Mouse (Mus musculus): ENCODE results near the gene Prss34. TPM values are rescaled to one million over a fixed set of nuclear protein-coding genes. Genes with fewer than 3 reads are reported as not detected.

The Prss34 gene
- total RNA-seq (2021): not detected
- long read RNA-seq, experiment 1: 0 reads
- long read RNA-seq, experiment 2: 0 reads

GRCm38 (mm10) chr17:25298094-25298493, at the start of gene Prss34:
Gene Prss34 (plus strand): TSS chr17:25298394.
- DNase-seq (ENCODE audit: low spot score in 2 of 2): no peak
- intact Hi-C loops (cut with DNase I): loop anchor here (10.0 kb wide), 1 partner anchor 167 kb away; no protein-coding TSS in a partner anchor

DNA sequence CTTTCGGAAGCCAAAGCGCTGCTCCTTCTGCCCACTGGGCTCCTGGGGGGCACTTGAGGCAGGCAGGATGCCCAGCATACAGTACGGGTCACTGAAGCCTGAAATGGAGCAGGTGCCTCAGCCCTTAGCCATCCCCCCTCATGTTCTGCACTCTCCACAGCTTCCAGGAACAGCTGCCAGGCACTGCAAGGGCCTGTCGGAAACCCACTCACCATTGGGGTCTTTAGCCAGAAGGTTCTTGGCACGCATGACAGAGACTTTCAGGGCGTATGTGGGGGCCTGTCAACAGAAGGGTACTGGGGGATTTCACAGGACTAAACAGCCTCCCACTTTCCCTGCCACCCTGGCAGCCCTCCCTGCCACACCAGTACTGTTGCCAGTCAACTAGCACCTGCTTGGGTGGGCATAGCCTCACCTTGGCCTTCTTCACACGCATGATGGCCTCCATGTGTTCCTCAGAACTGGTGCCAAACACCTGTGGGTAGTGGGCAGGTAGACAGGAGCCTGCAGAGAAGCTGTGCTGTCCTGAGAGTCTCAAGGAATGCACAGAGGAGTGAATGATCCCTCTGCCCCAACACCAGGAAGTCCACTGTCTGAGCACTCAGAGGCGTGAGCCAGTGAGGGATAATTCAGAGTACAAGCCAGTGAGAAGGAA, 47.9 kb upstream of the Prss34 start:
- intact Hi-C loops (cut with DNase I): no loop called here
- DNase-seq (ENCODE audit: low spot score in 2 of 2): no peak

DNA sequence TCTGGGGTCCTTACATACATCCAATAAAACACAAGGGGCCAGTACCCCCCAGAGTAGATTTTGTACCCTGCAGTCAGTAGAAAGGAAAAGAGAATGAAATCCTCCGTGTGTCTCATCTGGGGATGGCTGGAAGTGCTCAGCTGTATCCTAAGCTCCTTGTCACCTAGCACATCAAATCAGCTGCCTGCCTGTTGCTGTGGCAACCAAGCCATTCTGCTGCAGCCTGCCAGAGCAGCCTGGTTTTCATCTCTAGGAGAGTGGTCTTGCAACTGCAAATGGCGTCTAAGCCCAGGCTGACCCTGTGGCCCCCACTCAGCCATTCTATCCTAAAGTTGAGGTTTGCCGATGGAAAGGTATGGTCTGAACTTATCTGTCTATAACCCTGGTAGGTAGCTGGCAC, 45.6 kb upstream of the Prss34 start:
- intact Hi-C loops (cut with DNase I): no loop called here
- DNase-seq (ENCODE audit: low spot score in 2 of 2): peak; percentile 50 to 65

- intact Hi-C loops (cut with DNase I): no loop called here
- peak; percentile 64 to 81 for DNase-seq (ENCODE audit: low spot score in 2 of 2)
Measured at GRCm38 (mm10) chr17:25253760-25254159, 44.4 kb upstream of the Prss34 start.

DNA sequence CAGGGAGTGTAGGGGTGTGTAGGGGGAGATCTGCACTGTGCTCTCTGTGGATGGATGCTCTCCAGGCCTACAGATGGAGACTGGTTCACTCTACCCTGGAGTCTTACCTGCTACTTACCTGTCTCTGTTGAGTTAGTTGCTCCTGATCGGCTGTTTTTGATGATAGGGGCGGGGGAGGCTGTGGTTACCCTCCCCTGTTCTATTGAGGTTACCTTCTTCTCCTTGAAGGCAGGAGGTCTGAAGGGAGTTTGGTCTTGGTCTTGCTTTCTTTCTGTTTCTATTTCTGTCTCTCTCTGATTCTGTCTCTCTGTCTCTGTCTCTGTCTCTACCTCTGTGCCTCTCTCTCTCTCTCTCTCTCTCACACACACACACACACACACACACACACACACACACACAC, 43.1 kb upstream of the Prss34 start:
- no peak for DNase-seq (ENCODE audit: low spot score in 2 of 2)
- intact Hi-C loops (cut with DNase I): no loop called here

DNA sequence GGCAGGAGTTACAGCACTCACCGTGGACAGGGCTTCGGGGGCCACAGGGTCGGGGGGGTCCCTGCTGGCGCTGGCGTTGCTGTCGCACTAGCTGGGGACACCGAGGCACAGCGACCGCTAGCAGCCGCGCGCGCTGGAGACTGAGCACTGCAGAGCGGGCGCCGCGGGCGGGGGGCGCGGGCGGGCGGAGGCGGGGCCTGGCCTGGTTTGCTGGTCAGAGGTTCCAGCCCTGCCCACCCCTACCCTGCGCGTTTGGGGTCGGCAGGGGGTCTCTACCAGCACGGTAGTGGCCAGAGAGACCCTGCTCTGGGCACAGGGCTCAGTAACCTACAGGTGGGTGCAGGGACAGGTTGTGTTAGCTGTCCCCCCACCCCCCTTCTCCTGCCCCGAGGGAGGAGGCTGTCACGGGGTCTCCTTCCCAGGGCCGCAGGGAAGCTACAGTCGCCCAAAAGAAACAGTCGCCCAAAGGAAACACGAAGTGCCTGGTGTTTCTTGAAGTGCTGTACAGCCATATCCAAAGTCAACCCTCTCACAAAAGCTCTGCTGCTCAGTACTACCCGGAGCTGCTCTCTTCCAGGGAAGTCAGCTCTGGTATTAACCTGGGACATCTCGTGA, 41.9 kb upstream of the Prss34 start, which contains the start of gene Baiap3:
Gene Baiap3, minus strand, starts transcription at position 225 of the 615 bp plus-strand sequence.
- intact Hi-C loops (cut with DNase I): no loop called here
- DNase-seq (ENCODE audit: low spot score in 2 of 2): no peak

GRCm38 (mm10) chr17:25257804-25258261, 40.4 kb upstream of the Prss34 start:
- intact Hi-C loops (cut with DNase I): no loop called here
- no peak for DNase-seq (ENCODE audit: low spot score in 2 of 2)

GRCm38 (mm10) chr17:25264453-25264852, 33.7 kb upstream of the Prss34 start:
- DNase-seq (ENCODE audit: low spot score in 2 of 2): peak in 1 of 2 experiments; percentile 65
- intact Hi-C loops (cut with DNase I): no loop called here

DNA sequence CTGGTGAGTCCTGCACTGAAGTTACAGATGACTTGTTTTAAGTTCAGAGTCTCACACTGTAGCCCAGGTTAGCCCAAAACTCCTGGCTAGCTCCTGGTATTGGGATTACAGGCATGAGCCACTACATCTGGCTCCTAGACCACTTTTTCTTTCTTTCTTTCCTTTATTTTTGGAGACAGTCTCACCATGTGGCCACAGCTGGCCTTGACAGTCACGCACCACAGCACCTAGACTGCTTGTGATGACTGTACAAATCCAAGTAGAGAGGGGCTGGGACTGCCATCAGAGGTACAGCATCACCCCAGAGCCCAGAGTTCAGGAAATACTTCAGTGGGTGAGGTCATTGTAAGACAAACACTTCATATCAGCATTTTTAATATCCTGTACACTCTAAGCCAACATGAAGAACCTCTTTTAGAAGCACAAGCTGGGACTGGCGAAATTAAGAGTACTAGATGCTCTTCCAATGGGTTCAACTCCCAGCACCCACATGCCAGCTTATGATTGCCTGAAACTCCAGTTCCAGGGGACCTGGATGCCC, 27.3 kb upstream of the Prss34 start:
- no peak for DNase-seq (ENCODE audit: low spot score in 2 of 2)
- intact Hi-C loops (cut with DNase I): loop anchor here (5.0 kb wide), 1 partner anchor 84 kb away; the partner anchor contains the start of gene Unkl

- intact Hi-C loops (cut with DNase I): loop anchor here (5.0 kb wide), 1 partner anchor 85 kb away; the partner anchor contains the start of gene Unkl
- no peak for DNase-seq (ENCODE audit: low spot score in 2 of 2)
Measured at GRCm38 (mm10) chr17:25272326-25272725, 25.9 kb upstream of the Prss34 start.

- DNase-seq (ENCODE audit: low spot score in 2 of 2): peak in 1 of 2 experiments; percentile 86
- intact Hi-C loops (cut with DNase I): loop anchor here (5.0 kb wide), 1 partner anchor 86 kb away; the partner anchor contains the start of gene Unkl
Measured at GRCm38 (mm10) chr17:25272951-25273705, 25.1 kb upstream of the Prss34 start.

GRCm38 (mm10) chr17:25273706-25274501, 24.3 kb upstream of the Prss34 start:
- peak; percentile 96 to 97 for DNase-seq (ENCODE audit: low spot score in 2 of 2)
- intact Hi-C loops (cut with DNase I): loop anchor here (5.0 kb wide), 1 partner anchor 87 kb away; the partner anchor contains the start of gene Unkl

DNA sequence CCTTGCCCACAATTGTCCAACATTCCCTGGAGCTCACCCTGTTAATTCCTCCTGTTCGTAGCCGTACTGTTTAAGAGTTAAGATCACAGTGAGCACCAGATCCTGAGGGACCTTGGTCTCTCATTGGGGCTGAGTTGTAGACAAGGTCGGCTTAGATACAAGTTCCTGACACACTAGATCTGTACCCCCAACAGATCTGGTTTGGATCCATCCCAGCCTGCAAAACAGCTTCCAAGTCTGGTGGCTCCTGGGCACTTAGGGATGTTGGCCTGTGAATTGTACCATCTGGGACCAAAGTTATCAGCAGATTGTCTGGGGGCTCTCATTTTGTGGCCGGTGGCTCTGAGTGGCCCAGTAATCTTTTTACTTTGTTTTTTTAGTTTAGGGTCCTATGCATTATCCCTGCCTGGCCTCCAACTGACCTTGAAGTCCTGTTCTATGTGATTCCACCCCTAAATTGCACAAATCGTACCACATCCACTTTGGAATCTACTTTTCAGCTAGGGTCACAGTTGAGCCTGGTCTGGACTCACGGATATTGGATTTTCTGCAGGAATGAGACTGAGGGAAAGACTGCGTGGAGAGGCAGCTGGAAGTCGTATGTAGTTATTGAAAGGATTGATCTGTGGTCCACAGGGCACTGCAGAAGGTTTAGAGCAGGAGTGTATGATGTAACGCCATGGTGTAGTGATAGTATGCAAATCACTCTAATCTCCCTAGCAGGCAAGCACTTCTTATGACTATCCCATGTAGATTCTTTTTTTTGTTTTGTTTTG, 23.4 kb upstream of the Prss34 start, which contains the start of gene Ube2i:
Gene Ube2i, minus strand, starts transcription at position 52 of the 776 bp plus-strand sequence.
- intact Hi-C loops (cut with DNase I): loop anchor here (5.0 kb wide), 1 partner anchor 87 kb away; the partner anchor contains the start of gene Unkl

DNA sequence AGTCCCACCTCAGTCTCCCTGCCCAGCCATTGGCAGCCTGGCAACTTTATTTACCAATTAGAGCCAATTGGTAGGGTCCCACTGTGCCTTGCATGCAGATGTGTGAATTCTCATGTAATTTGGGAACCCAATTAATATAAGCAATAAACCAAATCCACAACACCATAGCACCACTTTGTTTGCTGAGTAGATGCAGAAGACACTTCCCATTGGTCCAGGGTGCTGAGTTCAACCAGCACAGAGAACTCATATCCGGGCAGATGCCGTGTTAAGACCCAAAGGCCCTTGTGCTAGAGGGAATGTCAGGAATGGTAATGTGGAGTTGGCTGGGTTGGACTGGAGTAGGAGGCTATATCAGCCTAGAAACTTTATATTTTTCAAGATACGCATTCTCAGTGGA, 22.4 kb upstream of the Prss34 start:
- DNase-seq (ENCODE audit: low spot score in 2 of 2): no peak
- intact Hi-C loops (cut with DNase I): no loop called here

More for the DNA sequence above, 23.4 kb upstream of the Prss34 start, which contains the start of gene Ube2i:
- DNase-seq (ENCODE audit: low spot score in 2 of 2): no peak

DNA sequence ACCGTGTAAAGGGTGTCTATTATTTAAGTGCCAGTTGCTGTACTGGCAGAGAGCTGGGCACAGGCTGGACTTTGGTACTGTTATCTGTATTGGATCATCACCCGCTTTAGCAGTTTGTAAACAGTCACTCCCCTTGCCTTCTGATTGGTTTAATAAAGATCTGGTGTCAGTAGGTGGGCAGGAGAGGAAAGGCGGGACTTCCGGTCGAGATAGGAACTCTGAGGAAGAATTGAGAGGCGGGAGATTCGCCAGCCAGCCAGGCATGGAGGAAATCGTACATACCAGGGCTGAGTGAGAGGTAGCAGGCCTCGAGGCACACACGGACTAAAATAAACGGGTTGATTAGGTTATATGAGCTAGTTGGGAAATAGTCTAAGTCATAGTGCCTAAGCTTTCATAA, 16.1 kb upstream of the Prss34 start:
- intact Hi-C loops (cut with DNase I): no loop called here
- DNase-seq (ENCODE audit: low spot score in 2 of 2): no peak

DNA sequence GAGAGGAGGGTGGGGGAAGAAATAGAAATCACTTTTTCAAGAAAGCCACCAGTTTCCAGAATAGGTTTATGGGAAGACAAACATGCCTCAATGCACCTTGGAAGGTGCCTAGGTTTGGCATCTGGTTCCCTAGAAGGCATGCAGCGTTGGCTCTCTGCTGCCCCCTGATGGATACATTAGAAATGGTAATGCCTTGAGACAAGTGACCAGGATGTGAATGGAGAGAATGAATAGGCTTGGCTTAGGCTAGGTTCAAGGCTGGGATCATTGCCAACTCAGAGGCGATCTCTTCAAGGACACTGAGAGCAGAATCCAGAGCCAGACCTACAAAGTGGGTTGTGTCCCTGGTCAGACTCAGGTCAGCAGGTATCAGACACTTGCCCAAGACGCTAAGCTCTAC, 13.2 kb upstream of the Prss34 start:
- intact Hi-C loops (cut with DNase I): no loop called here
- DNase-seq (ENCODE audit: low spot score in 2 of 2): peak; percentile 60 to 63

DNA sequence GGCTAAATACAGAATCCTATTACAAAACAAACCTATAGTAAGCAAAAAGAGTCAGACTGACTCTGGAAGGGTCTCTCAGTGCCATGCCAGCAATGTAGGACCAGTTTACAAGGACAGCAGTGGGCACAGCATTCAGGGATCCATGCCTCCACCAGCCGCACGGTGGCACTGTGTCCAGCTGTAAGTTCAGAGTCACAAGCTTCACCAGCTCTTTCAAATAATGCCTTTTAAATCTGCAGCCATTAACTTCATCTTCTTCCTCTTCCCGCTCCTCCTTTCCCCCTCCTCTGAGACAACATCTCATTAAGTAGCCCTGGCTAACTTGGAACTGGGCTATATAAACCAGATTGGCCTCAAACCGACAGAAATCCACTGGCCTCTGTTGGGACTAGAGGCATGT, 9.4 kb upstream of the Prss34 start:
- intact Hi-C loops (cut with DNase I): no loop called here
- DNase-seq (ENCODE audit: low spot score in 2 of 2): peak; percentile 50 to 66

GRCm38 (mm10) chr17:25290411-25290810, 7.8 kb upstream of the Prss34 start:
- no peak for DNase-seq (ENCODE audit: low spot score in 2 of 2)
- intact Hi-C loops (cut with DNase I): loop anchor here (5.0 to 10.0 kb wide), 2 partner anchors 82 to 174 kb away; no protein-coding TSS in a partner anchor

All from left cerebral cortex, postnatal 14 days (tissue).